9 mouse cellular contexts compared by ENCODE assay signal in the genomic region with DNA sequence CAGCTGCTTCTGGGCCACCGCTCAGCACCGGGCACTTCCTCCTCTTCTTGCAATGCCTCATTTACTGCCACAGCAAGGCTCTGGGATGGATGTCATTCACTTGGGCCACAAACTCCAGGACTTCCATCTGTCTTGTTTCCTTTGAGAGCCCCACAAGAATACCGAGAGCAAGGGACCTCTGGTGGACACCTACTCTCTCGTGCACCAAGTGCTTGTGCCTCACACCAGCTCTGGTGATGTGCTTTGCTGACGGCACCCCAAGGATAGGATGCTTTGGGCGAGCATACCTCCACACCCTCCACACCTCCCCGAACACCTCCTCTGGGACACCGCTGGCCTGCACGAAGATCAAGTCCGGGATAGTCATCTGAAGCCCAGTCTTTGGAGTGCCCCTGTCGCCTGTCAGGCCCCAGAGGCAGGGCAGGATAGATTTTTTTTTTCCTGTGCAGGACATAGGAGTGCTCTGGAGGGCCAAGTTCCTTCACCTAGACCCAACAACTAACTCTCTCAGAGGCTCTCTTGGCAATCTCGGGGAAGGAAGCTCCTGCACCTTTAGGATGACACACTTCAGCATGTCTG. TPM values are rescaled to one million over a fixed set of nuclear protein-coding genes. Genes with fewer than 3 reads are reported as not detected.
A peak's percentile ranks its signal among the peaks of the same experiment; 100 is the strongest.
DNase-seq lines count a peak whose midpoint lies in the region; ATAC-seq and TF ChIP-seq lines count a peak whose summit lies in the region.
"Had no signal": no experiment of that assay in that cellular context is flagged by ENCODE, and none has a peak within 500 bp of the region (broad histone marks: within the 10 kb centered on the region; RNA-seq: fewer than 3 reads in every experiment).

No protein-coding gene starts in this region.

- no peaks in the 10 kb centered on the region for H3K4me1 ChIP-seq in hindbrain, embryonic 14.5 days (replicated peaks; ENCODE audit: control insufficient read depth, insufficient read depth, low read length)
- H3K4me1 ChIP-seq in neural tube, embryonic 12.5 days: no peaks in the 10 kb centered on the region

- TF ChIP-seq CTCF in left cerebral cortex, adult 2 months (IDR thresholded peaks at IDR 0.05): no peak

- peak overlapping the region; percentile 76 for H3K9ac ChIP-seq in hindbrain, embryonic 14.5 days
- H3K9ac ChIP-seq in neural tube, embryonic 12.5 days: peak overlapping the region; percentile 67; the same call in 1 of the 2 replicates

- H3K9me3 ChIP-seq in hindbrain, embryonic 14.5 days (ENCODE audit: control insufficient read depth, low read length): no peaks in the 10 kb centered on the region
- H3K9me3 ChIP-seq in neural tube, embryonic 12.5 days: no peaks in the 10 kb centered on the region

- no peak for DNase-seq in left cerebral cortex, adult 2 months (ENCODE audit: extremely low spot score in 1 of 2, low spot score in 2 of 2)
- DNase-seq in left cerebral cortex, postnatal 14 days (ENCODE audit: low spot score in 2 of 2): no peak
- peak; percentile 5 to 8 for DNase-seq in cerebellum, postnatal 14 days
- no peak for DNase-seq in hindbrain, embryonic 14.5 days (ENCODE audit: low spot score)
- no peak for DNase-seq in gastrocnemius, postnatal 36 days
- no peak for DNase-seq in frontal cortex, adult 2 months (ENCODE audit: extremely low spot score in 1 of 2, low spot score in 1 of 2)
- DNase-seq in urinary bladder, adult 18-20 months (ENCODE audit: low spot score in 2 of 2): no peak

- peak overlapping the region; percentile 65 for H3K4me3 ChIP-seq in left cerebral cortex, adult 2 months
- peak overlapping the region; percentile 51 for H3K4me3 ChIP-seq in hindbrain, embryonic 14.5 days (replicated peaks; ENCODE audit: low read length)
- peak overlapping the region; percentile 44 for H3K4me3 ChIP-seq in neural tube, embryonic 12.5 days

- no peak for ATAC-seq in hindbrain, embryonic 14.5 days (ENCODE audit: low FRiP score)
- ATAC-seq in neural tube, embryonic 12.5 days (ENCODE audit: low FRiP score, low read depth): no peak

- WGBS in hindbrain, embryonic 14.5 days: 41% methylated on average over 12 of the region's 12 CpGs
- 48% methylated on average over 12 of the region's 12 CpGs for WGBS in neural tube, embryonic 12.5 days

- peak overlapping the region; percentile 63 for H3K4me2 ChIP-seq in hindbrain, embryonic 14.5 days (replicated peaks)
- H3K4me2 ChIP-seq in neural tube, embryonic 12.5 days (replicated peaks): peak overlapping the region; percentile 63

- H3K36me3 ChIP-seq in hindbrain, embryonic 14.5 days (replicated peaks; ENCODE audit: control insufficient read depth, insufficient read depth): no peaks in the 10 kb centered on the region
- H3K36me3 ChIP-seq in neural tube, embryonic 12.5 days: no peaks in the 10 kb centered on the region

- H3K27me3 ChIP-seq in hindbrain, embryonic 14.5 days (ENCODE audit: control insufficient read depth, insufficient read depth, low read length): peaks cover 17% of the 10 kb centered on the region; the same call in 1 of the 2 replicates
- H3K27me3 ChIP-seq in neural tube, embryonic 12.5 days (replicated peaks): peaks cover 3% of the 10 kb centered on the region; the same call in 1 of the 2 replicates

- intact Hi-C loops in left cerebral cortex, adult 2 months (cut with DNase I): no loop called here
- intact Hi-C loops in left cerebral cortex, postnatal 14 days (cut with DNase I): no loop called here
- intact Hi-C loops in gastrocnemius, postnatal 36 days (cut with DNase I): no loop called here

- H3K27ac ChIP-seq in left cerebral cortex, adult 2 months: peak overlapping the region; percentile 76; the same call in 1 of the 2 replicates
- H3K27ac ChIP-seq in hindbrain, embryonic 14.5 days: no peak overlapping the region; the same call in 1 of the 2 replicates
- H3K27ac ChIP-seq in neural tube, embryonic 12.5 days: no peak overlapping the region

RNA-seq across cellular contexts. Expression of a gene that starts 4.9 kb away (rescaled TPM):
- not detected for total RNA-seq in left cerebral cortex, adult 2 months (2021)
- not detected for total RNA-seq in left cerebral cortex, postnatal 14 days (2021)
- not detected in 2 replicates for polyA plus RNA-seq in hindbrain, embryonic 14.5 days (2014; fragmentation: Nextera tagmentation; extraction: Ambion mirVana)
- not detected in 2 replicates for polyA plus RNA-seq in neural tube, embryonic 12.5 days (2016; fragmentation: Nextera tagmentation; extraction: Ambion mirVana)
- not detected for total RNA-seq in gastrocnemius, postnatal 36 days (2021)
- polyA plus RNA-seq in frontal cortex, adult 2 months (2012; rRNA removed): not detected in 2 replicates
- total RNA-seq: left cerebral cortex, adult 18-20 months had no signal

RNA-seq across cellular contexts. Expression of a gene that starts 24.4 kb away (rescaled TPM):
- not detected for total RNA-seq in left cerebral cortex, adult 2 months (2021)
- not detected for total RNA-seq in left cerebral cortex, postnatal 14 days (2021)
- not detected in 2 replicates for polyA plus RNA-seq in hindbrain, embryonic 14.5 days (2014; fragmentation: Nextera tagmentation; extraction: Ambion mirVana)
- not detected in 2 replicates for polyA plus RNA-seq in neural tube, embryonic 12.5 days (2016; fragmentation: Nextera tagmentation; extraction: Ambion mirVana)
- not detected for total RNA-seq in gastrocnemius, postnatal 36 days (2021)
- not detected in 2 replicates for polyA plus RNA-seq in frontal cortex, adult 2 months (2012; rRNA removed)
- total RNA-seq: left cerebral cortex, adult 18-20 months had no signal

RNA-seq across cellular contexts. Expression of a gene that starts 24.6 kb away (rescaled TPM):
- total RNA-seq in left cerebral cortex, adult 2 months (2021): 1 to 10 TPM; 5.4 to 6.2 TPM
- 1 to 10 TPM; 3.0 TPM for total RNA-seq in left cerebral cortex, postnatal 14 days (2021)
- polyA plus RNA-seq in hindbrain, embryonic 14.5 days (2014; fragmentation: Nextera tagmentation; extraction: Ambion mirVana): 1.4 and 2.4 TPM in 2 replicates
- polyA plus RNA-seq in neural tube, embryonic 12.5 days (2016; fragmentation: Nextera tagmentation; extraction: Ambion mirVana): 0.64 and 0.96 TPM in 2 replicates
- total RNA-seq in gastrocnemius, postnatal 36 days (2021): not detected
- 8.8 and 10.3 TPM in 2 replicates for polyA plus RNA-seq in frontal cortex, adult 2 months (2012; rRNA removed)

Comparison
In these comparisons a context has a peak if more than half of its experiments do, and no peak if none do; other contexts are left out.
1. DNase-seq: peak in cerebellum, postnatal 14 days (2 of 2); none in left cerebral cortex, adult 2 months (0 of 2), left cerebral cortex, postnatal 14 days (0 of 2), hindbrain, embryonic 14.5 days (single experiment), gastrocnemius, postnatal 36 days (0 of 2), frontal cortex, adult 2 months (0 of 2) and urinary bladder, adult 18-20 months (0 of 2).
2. Peak in every context shown above with its lines, with median percentiles within 50 percentile points of each other: H3K4me3 ChIP-seq.